In genomic region chr1:152010251-152010980, GRCm38 (mm10) we compare ENCODE assay signal across 23 mouse cellular contexts.
DNase-seq lines count a peak whose midpoint lies in the region; ATAC-seq and TF ChIP-seq lines count a peak whose summit lies in the region.
"Had no signal": no experiment of that assay in that cellular context is flagged by ENCODE, and none has a peak within 500 bp of the region (broad histone marks: within the 10 kb centered on the region; RNA-seq: fewer than 3 reads in every experiment).

No protein-coding gene starts in this region.

- no peak for DNase-seq in hindbrain, postnatal 0 days (ENCODE audit: low spot score)
- DNase-seq in CD8-positive naive resting alpha-beta T cell, adult 2 months (ENCODE audit: low read depth in 2 of 2, low spot score in 2 of 2): peak; percentile 44 to 64
- peak; percentile 82 for DNase-seq in induced T-regulatory cell, adult 2 months (ENCODE audit: low read depth)
- DNase-seq in lung, postnatal 0 days (ENCODE audit: low spot score): no peak
- DNase-seq: adrenal gland, adult 8-10 months; B cell, adult 2 months; cerebellum, adult 2 months; gastrocnemius, postnatal 36 days; heart, postnatal 4 days; kidney, adult 18-20 months; layer of hippocampus, adult 9-11 months; left cerebral cortex, postnatal 4 days; lung, embryonic 14.5 days; lung, postnatal 36 days had no signal

- H3K4me3 ChIP-seq in hindbrain, postnatal 0 days (ENCODE audit: low read length): no peak overlapping the region
- H3K4me3 ChIP-seq in hindbrain, embryonic 13.5 days: no peak overlapping the region
- H3K4me3 ChIP-seq in heart, embryonic 12.5 days: no peak overlapping the region
- no peak overlapping the region for H3K4me3 ChIP-seq in lung, postnatal 0 days (ENCODE audit: low read depth, low read length)
- H3K4me3 ChIP-seq: limb, embryonic 15.5 days; myocyte; neural tube, embryonic 15.5 days had no signal

- no peaks in the 10 kb centered on the region for H3K4me1 ChIP-seq in hindbrain, postnatal 0 days (ENCODE audit: insufficient read depth, low read length)
- H3K4me1 ChIP-seq in hindbrain, embryonic 13.5 days (replicated peaks): peaks cover 33% of the 10 kb centered on the region
- H3K4me1 ChIP-seq in heart, embryonic 12.5 days (replicated peaks): peaks cover 14% of the 10 kb centered on the region
- no peaks in the 10 kb centered on the region for H3K4me1 ChIP-seq in lung, postnatal 0 days (ENCODE audit: insufficient read depth, low read depth, low read length)
- H3K4me1 ChIP-seq: limb, embryonic 15.5 days had no signal

- no peak overlapping the region for H3K27ac ChIP-seq in hindbrain, postnatal 0 days
- no peak overlapping the region for H3K27ac ChIP-seq in hindbrain, embryonic 13.5 days
- no peak overlapping the region for H3K27ac ChIP-seq in heart, embryonic 12.5 days (ENCODE audit: poor library complexity, severe bottlenecking)
- no peak overlapping the region for H3K27ac ChIP-seq in lung, postnatal 0 days (ENCODE audit: low read length)
- H3K27ac ChIP-seq: limb, embryonic 15.5 days; liver, embryonic 14.5 days; neural tube, embryonic 15.5 days had no signal

- H3K27me3 ChIP-seq in hindbrain, postnatal 0 days (ENCODE audit: insufficient read depth, low read length): no peaks in the 10 kb centered on the region
- no peaks in the 10 kb centered on the region for H3K27me3 ChIP-seq in hindbrain, embryonic 13.5 days
- no peaks in the 10 kb centered on the region for H3K27me3 ChIP-seq in heart, embryonic 12.5 days (replicated peaks)
- H3K27me3 ChIP-seq in lung, postnatal 0 days (replicated peaks; ENCODE audit: insufficient read depth, low read length): no peaks in the 10 kb centered on the region
- H3K27me3 ChIP-seq: limb, embryonic 15.5 days; neural tube, embryonic 15.5 days had no signal

- 0 out of 2 replicates have a peak, but pooled peaks have one; percentile 27 for ATAC-seq in hindbrain, postnatal 0 days
- no peak for ATAC-seq in hindbrain, embryonic 13.5 days (ENCODE audit: low FRiP score)
- no peak for ATAC-seq in frontal cortex, adult (ENCODE audit: low TSS enrichment)
- no peak for ATAC-seq in heart, embryonic 12.5 days (ENCODE audit: insufficient number of reproducible peaks, low FRiP score)
- ATAC-seq in lung, postnatal 0 days: no peak
- ATAC-seq: forebrain, embryonic 16.5 days; midbrain, embryonic 16.5 days had no signal

- no peak overlapping the region for H3K9ac ChIP-seq in hindbrain, postnatal 0 days (replicated peaks; ENCODE audit: low read length)
- no peak overlapping the region for H3K9ac ChIP-seq in hindbrain, embryonic 13.5 days
- no peak overlapping the region for H3K9ac ChIP-seq in heart, embryonic 12.5 days
- no peak overlapping the region for H3K9ac ChIP-seq in lung, postnatal 0 days (replicated peaks; ENCODE audit: low read depth)
- H3K9ac ChIP-seq: limb, embryonic 15.5 days; liver, embryonic 14.5 days; lung, embryonic 14.5 days; neural tube, embryonic 15.5 days had no signal

- H3K4me2 ChIP-seq in hindbrain, postnatal 0 days (ENCODE audit: low read depth, low read length): no peak overlapping the region
- H3K4me2 ChIP-seq in hindbrain, embryonic 13.5 days: no peak overlapping the region
- no peak overlapping the region for H3K4me2 ChIP-seq in heart, embryonic 12.5 days
- no peak overlapping the region for H3K4me2 ChIP-seq in lung, postnatal 0 days (replicated peaks; ENCODE audit: low read depth, low read length)
- H3K4me2 ChIP-seq: limb, embryonic 15.5 days; lung, embryonic 14.5 days; neural tube, embryonic 15.5 days had no signal

- no peaks in the 10 kb centered on the region for H3K36me3 ChIP-seq in hindbrain, postnatal 0 days (ENCODE audit: insufficient read depth, low read length)
- H3K36me3 ChIP-seq in hindbrain, embryonic 13.5 days: peaks cover 11% of the 10 kb centered on the region
- H3K36me3 ChIP-seq in heart, embryonic 12.5 days: peaks cover 5% of the 10 kb centered on the region; the same call in 1 of the 2 replicates
- H3K36me3 ChIP-seq in lung, postnatal 0 days (ENCODE audit: insufficient read depth, low read length): peaks cover 5% of the 10 kb centered on the region; the same call in 1 of the 2 replicates
- H3K36me3 ChIP-seq: neural tube, embryonic 15.5 days had no signal

- no peak for TF ChIP-seq EP300 in lung, postnatal 0 days (IDR thresholded peaks at IDR 0.05)

- TF ChIP-seq CTCF in hindbrain, postnatal 0 days (IDR thresholded peaks at IDR 0.05; ENCODE audit: low read depth): no peak
- TF ChIP-seq CTCF in lung, postnatal 0 days (IDR thresholded peaks at IDR 0.05): no peak

- WGBS in hindbrain, postnatal 0 days: 75% methylated on average over 13 of the region's 13 CpGs
- WGBS in hindbrain, embryonic 13.5 days: 76% methylated on average over 13 of the region's 13 CpGs
- 72% methylated on average over 13 of the region's 13 CpGs for WGBS in heart, embryonic 12.5 days
- WGBS in lung, postnatal 0 days: 84% methylated on average over 13 of the region's 13 CpGs

- H3K9me3 ChIP-seq in hindbrain, postnatal 0 days (ENCODE audit: low read length): no peaks in the 10 kb centered on the region
- no peaks in the 10 kb centered on the region for H3K9me3 ChIP-seq in hindbrain, embryonic 13.5 days
- no peaks in the 10 kb centered on the region for H3K9me3 ChIP-seq in heart, embryonic 12.5 days (replicated peaks)
- H3K9me3 ChIP-seq in lung, postnatal 0 days (ENCODE audit: low read length): no peaks in the 10 kb centered on the region
- H3K9me3 ChIP-seq: limb, embryonic 15.5 days; neural tube, embryonic 15.5 days had no signal

Comparison
In these comparisons a context has a peak if more than half of its experiments do, and no peak if none do; other contexts are left out.
1. DNase-seq: peak in CD8-positive naive resting alpha-beta T cell, adult 2 months (2 of 2) and induced T-regulatory cell, adult 2 months (single experiment); none in hindbrain, postnatal 0 days (single experiment) and lung, postnatal 0 days (single experiment).